Mouse (Mus musculus): ENCODE data around the gene Nudt8.

Nudt8 gene

GRCm38 (mm10) chr19:3986334-3986733 is 14.0 kb upstream of the Nudt8 start, which contains the start of gene Acy3:
TSS of gene Acy3 (plus strand) at chr19:3986570.
- peak; percentile 52 to 86 for DNase-seq (ENCODE audit: low spot score in 2 of 2)

GRCm38 (mm10) chr19:3988066-3988465 is 12.3 kb upstream of the Nudt8 start:
- no peak for DNase-seq (ENCODE audit: low spot score in 2 of 2)

GRCm38 (mm10) chr19:3988750-3989149 is 11.6 kb upstream of the Nudt8 start:
- DNase-seq (ENCODE audit: low spot score in 2 of 2), result no peak

- DNase-seq (ENCODE audit: low spot score in 2 of 2), result no peak
Observed at GRCm38 (mm10) chr19:3990804-3991203, 9.6 kb upstream of the Nudt8 start.

- DNase-seq (ENCODE audit: low spot score in 2 of 2), result no peak
Observed at GRCm38 (mm10) chr19:3991562-3991961, 8.8 kb upstream of the Nudt8 start.

- no peak for DNase-seq (ENCODE audit: low spot score in 2 of 2)
Observed at GRCm38 (mm10) chr19:3991966-3992365, 8.4 kb upstream of the Nudt8 start.

GRCm38 (mm10) chr19:3992416-3992815 is 8.0 kb upstream of the Nudt8 start, which contains the start of gene Tbx10:
TSS of gene Tbx10 (plus strand) at chr19:3992752.
- no peak for DNase-seq (ENCODE audit: low spot score in 2 of 2)

- DNase-seq (ENCODE audit: low spot score in 2 of 2), result no peak
Observed at GRCm38 (mm10) chr19:3994932-3995331, 5.4 kb upstream of the Nudt8 start.

GRCm38 (mm10) chr19:3995505-3995904 is 4.9 kb upstream of the Nudt8 start:
- no peak for DNase-seq (ENCODE audit: low spot score in 2 of 2)

- no peak for DNase-seq (ENCODE audit: low spot score in 2 of 2)
Observed at GRCm38 (mm10) chr19:3996106-3996505, 4.3 kb upstream of the Nudt8 start.

GRCm38 (mm10) chr19:3996747-3997146 is 3.6 kb upstream of the Nudt8 start:
- no peak for DNase-seq (ENCODE audit: low spot score in 2 of 2)

GRCm38 (mm10) chr19:3997231-3997630 is 3.1 kb upstream of the Nudt8 start:
- DNase-seq (ENCODE audit: low spot score in 2 of 2), result no peak

GRCm38 (mm10) chr19:3998335-3998734 is 2.0 kb upstream of the Nudt8 start:
- no peak for DNase-seq (ENCODE audit: low spot score in 2 of 2)

- no peak for DNase-seq (ENCODE audit: low spot score in 2 of 2)
Observed at GRCm38 (mm10) chr19:3999121-3999730, 1.2 kb upstream of the Nudt8 start.

GRCm38 (mm10) chr19:4000949-4001525 is 657 bp downstream of the Nudt8 start:
- no peak for DNase-seq (ENCODE audit: low spot score in 2 of 2)

GRCm38 (mm10) chr19:4001752-4002151 is 1.4 kb downstream of the Nudt8 start:
- DNase-seq (ENCODE audit: low spot score in 2 of 2), result no peak

- DNase-seq (ENCODE audit: low spot score in 2 of 2), result no peak
Observed at GRCm38 (mm10) chr19:4003112-4003511, 2.7 kb downstream of the Nudt8 start, which contains the start of gene Doc2g. TSS of gene Doc2g (plus strand) at chr19:4003313.

GRCm38 (mm10) chr19:4003641-4004040 is 3.3 kb downstream of the Nudt8 start:
- no peak for DNase-seq (ENCODE audit: low spot score in 2 of 2)

GRCm38 (mm10) chr19:4004331-4004730 is 4.0 kb downstream of the Nudt8 start:
- no peak for DNase-seq (ENCODE audit: low spot score in 2 of 2)

GRCm38 (mm10) chr19:4005091-4005490 is 4.7 kb downstream of the Nudt8 start:
- DNase-seq (ENCODE audit: low spot score in 2 of 2), result no peak

- no peak for DNase-seq (ENCODE audit: low spot score in 2 of 2)
Observed at GRCm38 (mm10) chr19:4005971-4006370, 5.6 kb downstream of the Nudt8 start.

- DNase-seq (ENCODE audit: low spot score in 2 of 2), result no peak
Observed at GRCm38 (mm10) chr19:4011086-4011485, 10.7 kb downstream of the Nudt8 start.

GRCm38 (mm10) chr19:4012432-4013022 is 12.1 kb downstream of the Nudt8 start, which contains the start of gene Ndufv1:
TSS of gene Ndufv1 (minus strand) at chr19:4012806.
- peak; percentile 93 to 97 for DNase-seq (ENCODE audit: low spot score in 2 of 2)

All from urinary bladder, postnatal 36 days (tissue).